Mouse (Mus musculus) neural tube, embryonic 13.5 days (tissue): ENCODE measurements at regions not wholly inside any gene's neighbourhood (a gene's known extent, or its start where the extent isn't known, plus 50 kb on each side); places are given as distances from the start of the nearest gene placed in this dataset.

Source experiments
- ATAC-seq: fragments of 200-750 bp; cut with Nextera tagmentation; 2 replicates; pipeline ENCODE4 v1.8.0; 2017; ENCODE audit warnings: low read depth, mild to moderate bottlenecking, moderate TSS enrichment, moderate library complexity
- H3K27ac ChIP-seq: fragments of 300-500 bp; sonication (generic); replicated peaks from 2 replicates; pipeline ENCODE4 v1.5.1; 2015; ENCODE audit warnings: moderate library complexity, mild to moderate bottlenecking, inconsistent platforms
- H3K27me3 ChIP-seq: fragments of 300-500 bp; sonication (generic); 2 replicates; pipeline ENCODE4 v1.6.1; 2015; ENCODE audit warnings: mild to moderate bottlenecking, inconsistent platforms
- H3K36me3 ChIP-seq: fragments of 300-500 bp; sonication (generic); 2 replicates; pipeline ENCODE4 v1.6.1; 2015; ENCODE audit warnings: mild to moderate bottlenecking, inconsistent platforms
- H3K4me1 ChIP-seq: fragments of 300-500 bp; sonication (generic); replicated peaks from 2 replicates; pipeline ENCODE4 v1.6.1; 2015; ENCODE audit warnings: inconsistent platforms
- H3K4me2 ChIP-seq: fragments of 300-500 bp; sonication (generic); 2 replicates; pipeline ENCODE4 v1.6.1; 2015; ENCODE audit warnings: inconsistent platforms, mild to moderate bottlenecking, moderate library complexity
- H3K4me3 ChIP-seq: fragments of 300-500 bp; sonication (generic); 2 replicates; pipeline ENCODE4 v1.5.1; 2015; ENCODE audit warnings: mild to moderate bottlenecking, inconsistent platforms
- H3K9ac ChIP-seq: fragments of 300-500 bp; sonication (generic); 2 replicates; pipeline ENCODE4 v1.6.1; 2015; ENCODE audit warnings: moderate library complexity, mild to moderate bottlenecking, inconsistent platforms
- H3K9me3 ChIP-seq: fragments of 300-500 bp; sonication (generic); 2 replicates; pipeline ENCODE4 v1.6.1; 2016; ENCODE audit warnings: inconsistent platforms
- WGBS: fragments of 180-500 bp; shearing (Covaris S2); methylation state at CpG from one replicate; pipeline ENCODE4 v1.1.7; 2015; 5-methylcytosine and 5-hydroxymethylcytosine counted together

GRCm38 (mm10) chr16:95798582-95798981 is 96.7 kb downstream of the Ets2 start:
- Histone ChIP-seq H3K36me3 (no peaks in the 10 kb centered on the region), H3K4me2 (no peak overlapping the region), H3K27me3 (no peaks in the 10 kb centered on the region), H3K4me3 (no peak overlapping the region), H3K9me3 (no peaks in the 10 kb centered on the region), H3K9ac (no peak overlapping the region), H3K4me1 (peaks cover 27% of the 10 kb centered on the region), H3K27ac (no peak overlapping the region)
- ATAC-seq: no peak
- WGBS: 54% methylated on average over 9 of the region's 9 CpGs

GRCm38 (mm10) chr16:95798099-95798498 is 96.2 kb downstream of the Ets2 start:
- H3K4me2 ChIP-seq: no peak overlapping the region
- H3K9me3 ChIP-seq: no peaks in the 10 kb centered on the region
- H3K27ac ChIP-seq: no peak overlapping the region
- no peaks in the 10 kb centered on the region for H3K36me3 ChIP-seq
- H3K4me1 ChIP-seq: peaks cover 27% of the 10 kb centered on the region
- H3K9ac ChIP-seq: no peak overlapping the region
- no peaks in the 10 kb centered on the region for H3K27me3 ChIP-seq
- no peak for ATAC-seq
- WGBS: 70% methylated on average over 11 of the region's 11 CpGs
- no peak overlapping the region for H3K4me3 ChIP-seq

- WGBS: 89% methylated on average over 2 of the region's 2 CpGs
- Histone ChIP-seq H3K36me3 (no peaks in the 10 kb centered on the region), H3K27me3 (no peaks in the 10 kb centered on the region)
Observed at GRCm38 (mm10) chr16:95797141-95797540, 95.3 kb downstream of the Ets2 start.

GRCm38 (mm10) chr16:95794876-95795275 is 93.0 kb downstream of the Ets2 start:
- Histone ChIP-seq H3K27ac (no peak overlapping the region), H3K4me1 (peaks cover 20% of the 10 kb centered on the region), H3K9me3 (no peaks in the 10 kb centered on the region), H3K4me3 (no peak overlapping the region), H3K4me2 (no peak overlapping the region), H3K9ac (no peak overlapping the region), H3K36me3 (no peaks in the 10 kb centered on the region), H3K27me3 (no peaks in the 10 kb centered on the region)
- WGBS: 88% methylated on average over 8 of the region's 8 CpGs
- ATAC-seq: no peak

More at GRCm38 (mm10) chr16:95797141-95797540, 95.3 kb downstream of the Ets2 start:
- Histone ChIP-seq H3K9me3 (no peaks in the 10 kb centered on the region), H3K4me3 (no peak overlapping the region), H3K4me2 (no peak overlapping the region), H3K4me1 (peaks cover 22% of the 10 kb centered on the region), H3K27ac (no peak overlapping the region), H3K9ac (no peak overlapping the region)
- no peak for ATAC-seq

- H3K4me1 ChIP-seq: peaks cover 20% of the 10 kb centered on the region
- H3K27me3 ChIP-seq: no peaks in the 10 kb centered on the region
- H3K9me3 ChIP-seq: no peaks in the 10 kb centered on the region
- H3K4me3 ChIP-seq: no peak overlapping the region
- no peak overlapping the region for H3K4me2 ChIP-seq
- H3K36me3 ChIP-seq: no peaks in the 10 kb centered on the region
- no peak overlapping the region for H3K9ac ChIP-seq
- WGBS: 56% methylated on average over 10 of the region's 10 CpGs
- no peak overlapping the region for H3K27ac ChIP-seq
- no peak for ATAC-seq
Observed at GRCm38 (mm10) chr16:95794281-95794727, 92.4 kb downstream of the Ets2 start.

GRCm38 (mm10) chr16:95790691-95791090 is 88.8 kb downstream of the Ets2 start:
- H3K36me3 ChIP-seq: no peaks in the 10 kb centered on the region
- H3K4me2 ChIP-seq: no peak overlapping the region
- H3K27me3 ChIP-seq: no peaks in the 10 kb centered on the region
- H3K4me1 ChIP-seq: peaks cover 12% of the 10 kb centered on the region
- ATAC-seq: no peak
- no peak overlapping the region for H3K27ac ChIP-seq
- H3K4me3 ChIP-seq: no peak overlapping the region
- H3K9ac ChIP-seq: no peak overlapping the region
- WGBS: 83% methylated on average over 4 of the region's 4 CpGs
- no peaks in the 10 kb centered on the region for H3K9me3 ChIP-seq

GRCm38 (mm10) chr16:95789548-95789947 is 87.7 kb downstream of the Ets2 start:
- no peaks in the 10 kb centered on the region for H3K9me3 ChIP-seq
- no peak overlapping the region for H3K4me3 ChIP-seq
- no peak overlapping the region for H3K9ac ChIP-seq
- ATAC-seq: no peak
- peaks cover 9% of the 10 kb centered on the region for H3K4me1 ChIP-seq
- H3K27me3 ChIP-seq: no peaks in the 10 kb centered on the region
- no peak overlapping the region for H3K4me2 ChIP-seq
- H3K27ac ChIP-seq: no peak overlapping the region
- no peaks in the 10 kb centered on the region for H3K36me3 ChIP-seq

GRCm38 (mm10) chr16:95781681-95782080 is 79.8 kb downstream of the Ets2 start:
- no peaks in the 10 kb centered on the region for H3K9me3 ChIP-seq
- no peak overlapping the region for H3K27ac ChIP-seq
- 95% methylated on average over 5 of the region's 5 CpGs for WGBS
- H3K36me3 ChIP-seq: no peaks in the 10 kb centered on the region
- H3K4me3 ChIP-seq: no peak overlapping the region
- H3K9ac ChIP-seq: no peak overlapping the region
- H3K4me2 ChIP-seq: no peak overlapping the region
- ATAC-seq: no peak
- H3K27me3 ChIP-seq: no peaks in the 10 kb centered on the region
- no peaks in the 10 kb centered on the region for H3K4me1 ChIP-seq

GRCm38 (mm10) chr16:95780431-95780830 is 78.6 kb downstream of the Ets2 start:
- Histone ChIP-seq H3K4me1 (no peaks in the 10 kb centered on the region), H3K4me2 (no peak overlapping the region), H3K27me3 (no peaks in the 10 kb centered on the region), H3K36me3 (no peaks in the 10 kb centered on the region), H3K9me3 (no peaks in the 10 kb centered on the region), H3K9ac (no peak overlapping the region), H3K4me3 (no peak overlapping the region), H3K27ac (no peak overlapping the region)
- ATAC-seq: no peak
- 71% methylated on average over 2 of the region's 2 CpGs for WGBS

GRCm38 (mm10) chr16:95778845-95779722 is 77.2 kb downstream of the Ets2 start:
- H3K9ac ChIP-seq: no peak overlapping the region
- no peaks in the 10 kb centered on the region for H3K4me1 ChIP-seq
- no peaks in the 10 kb centered on the region for H3K36me3 ChIP-seq
- H3K4me3 ChIP-seq: no peak overlapping the region
- H3K27ac ChIP-seq: no peak overlapping the region
- no peaks in the 10 kb centered on the region for H3K27me3 ChIP-seq
- WGBS: 87% methylated on average over 6 of the region's 6 CpGs
- H3K9me3 ChIP-seq: no peaks in the 10 kb centered on the region
- no peak for ATAC-seq
- no peak overlapping the region for H3K4me2 ChIP-seq

GRCm38 (mm10) chr16:95778173-95778572 is 76.3 kb downstream of the Ets2 start:
- ATAC-seq: no peak

GRCm38 (mm10) chr16:95776610-95777363 is 74.9 kb downstream of the Ets2 start:
- Histone ChIP-seq H3K4me2 (no peak overlapping the region), H3K4me3 (no peak overlapping the region), H3K4me1 (no peaks in the 10 kb centered on the region), H3K27me3 (no peaks in the 10 kb centered on the region), H3K9me3 (no peaks in the 10 kb centered on the region), H3K9ac (no peak overlapping the region), H3K36me3 (no peaks in the 10 kb centered on the region), H3K27ac (no peak overlapping the region)
- WGBS: 86% methylated on average over 10 of the region's 10 CpGs
- ATAC-seq: no peak

More at GRCm38 (mm10) chr16:95778173-95778572, 76.3 kb downstream of the Ets2 start:
- 73% methylated on average over 4 of the region's 4 CpGs for WGBS
- Histone ChIP-seq H3K9me3 (no peaks in the 10 kb centered on the region), H3K9ac (no peak overlapping the region), H3K27me3 (no peaks in the 10 kb centered on the region), H3K27ac (no peak overlapping the region), H3K4me3 (no peak overlapping the region), H3K36me3 (no peaks in the 10 kb centered on the region), H3K4me2 (no peak overlapping the region), H3K4me1 (no peaks in the 10 kb centered on the region)
